Mouse (Mus musculus): ENCODE results near the gene Ubxn11.

Ubxn11 gene

GRCm38 (mm10) chr4:134101979-134102741 is at the start of gene Ubxn11:
TSS of gene Ubxn11 (plus strand) at chr4:134102570.
- no peak for DNase-seq (ENCODE audit: low read depth)

GRCm38 (mm10) chr4:134053538-134053937 is 48.8 kb upstream of the Ubxn11 start, which contains the start of gene Zfp683:
TSS of gene Zfp683 (plus strand) at chr4:134053838.
- DNase-seq (ENCODE audit: low read depth) = no peak

GRCm38 (mm10) chr4:134058166-134058715 is 44.1 kb upstream of the Ubxn11 start:
- DNase-seq (ENCODE audit: low read depth) = no peak

- DNase-seq (ENCODE audit: low read depth) = no peak
These were observed 43.5 kb upstream of the Ubxn11 start for GRCm38 (mm10) chr4:134058908-134059307.

- DNase-seq (ENCODE audit: low read depth) = no peak
These were observed 42.1 kb upstream of the Ubxn11 start, which contains the start of gene Crybg2 for GRCm38 (mm10) chr4:134060135-134060865. TSS of gene Crybg2 (plus strand) at chr4:134060815.

GRCm38 (mm10) chr4:134061166-134061830 is 41.1 kb upstream of the Ubxn11 start:
- peak; percentile 28 for DNase-seq (ENCODE audit: low read depth)

- DNase-seq (ENCODE audit: low read depth) = no peak
These were observed 40.4 kb upstream of the Ubxn11 start for GRCm38 (mm10) chr4:134061944-134062446.

- no peak for DNase-seq (ENCODE audit: low read depth)
These were observed 39.8 kb upstream of the Ubxn11 start for GRCm38 (mm10) chr4:134062561-134062960.

GRCm38 (mm10) chr4:134065431-134066004 is 36.9 kb upstream of the Ubxn11 start:
- DNase-seq (ENCODE audit: low read depth) = no peak

- no peak for DNase-seq (ENCODE audit: low read depth)
These were observed 35.0 kb upstream of the Ubxn11 start for GRCm38 (mm10) chr4:134067383-134067782.

GRCm38 (mm10) chr4:134067833-134068544 is 34.4 kb upstream of the Ubxn11 start:
- DNase-seq (ENCODE audit: low read depth) = no peak

- no peak for DNase-seq (ENCODE audit: low read depth)
These were observed 33.4 kb upstream of the Ubxn11 start for GRCm38 (mm10) chr4:134068793-134069580.

GRCm38 (mm10) chr4:134078694-134079093 is 23.7 kb upstream of the Ubxn11 start:
- peak; percentile 90 for DNase-seq (ENCODE audit: low read depth)

GRCm38 (mm10) chr4:134080674-134081073 is 21.7 kb upstream of the Ubxn11 start:
- DNase-seq (ENCODE audit: low read depth) = no peak

- DNase-seq (ENCODE audit: low read depth) = peak; percentile 99
These were observed 20.5 kb upstream of the Ubxn11 start for GRCm38 (mm10) chr4:134081730-134082386.

GRCm38 (mm10) chr4:134082460-134082859 is 19.9 kb upstream of the Ubxn11 start:
- no peak for DNase-seq (ENCODE audit: low read depth)

- DNase-seq (ENCODE audit: low read depth) = peak; percentile 42
These were observed 17.4 kb upstream of the Ubxn11 start for GRCm38 (mm10) chr4:134084999-134085398.

- peak; percentile 68 for DNase-seq (ENCODE audit: low read depth)
These were observed 15.0 kb upstream of the Ubxn11 start for GRCm38 (mm10) chr4:134087412-134087811.

GRCm38 (mm10) chr4:134089029-134089428 is 13.3 kb upstream of the Ubxn11 start:
- DNase-seq (ENCODE audit: low read depth) = no peak

Measured in 416B (cell line).